Mouse (Mus musculus): Measurements from ENCODE around the gene Cd3e.
"Not testable (repeated sequence)": the region's sequence is repeated elsewhere in the genome, so short reads cannot be mapped to it uniquely, and the experiment has no call there.

The Cd3e gene

GRCm38 (mm10) chr9:44977813-44978212 is 31.6 kb downstream of the Cd3e start:
- no peak for DNase-seq (ENCODE audit: low read depth)

- DNase-seq (ENCODE audit: low read depth), result peak; percentile 74
Observed at GRCm38 (mm10) chr9:44969450-44969849, 40.0 kb downstream of the Cd3e start.

- not testable (repeated sequence) for DNase-seq (ENCODE audit: low read depth)
Observed at GRCm38 (mm10) chr9:44967763-44968162, 41.7 kb downstream of the Cd3e start.

- DNase-seq (ENCODE audit: low read depth), result peak; percentile 92
Observed at GRCm38 (mm10) chr9:44966815-44967242, 42.6 kb downstream of the Cd3e start.

- peak; percentile 21 for DNase-seq (ENCODE audit: low read depth)
Observed at GRCm38 (mm10) chr9:44965833-44966466, 43.5 kb downstream of the Cd3e start.

- peak; percentile 100 for DNase-seq (ENCODE audit: low read depth)
Observed at GRCm38 (mm10) chr9:44965126-44965832, 44.1 kb downstream of the Cd3e start, which contains the start of gene Ube4a. Gene Ube4a (minus strand): TSS chr9:44965600.

- DNase-seq (ENCODE audit: low read depth), result peak; percentile 81
Observed at GRCm38 (mm10) chr9:44954432-44954831, 55.0 kb downstream of the Cd3e start.
